8 mouse cellular contexts compared by ENCODE assay signal in the genomic region with DNA sequence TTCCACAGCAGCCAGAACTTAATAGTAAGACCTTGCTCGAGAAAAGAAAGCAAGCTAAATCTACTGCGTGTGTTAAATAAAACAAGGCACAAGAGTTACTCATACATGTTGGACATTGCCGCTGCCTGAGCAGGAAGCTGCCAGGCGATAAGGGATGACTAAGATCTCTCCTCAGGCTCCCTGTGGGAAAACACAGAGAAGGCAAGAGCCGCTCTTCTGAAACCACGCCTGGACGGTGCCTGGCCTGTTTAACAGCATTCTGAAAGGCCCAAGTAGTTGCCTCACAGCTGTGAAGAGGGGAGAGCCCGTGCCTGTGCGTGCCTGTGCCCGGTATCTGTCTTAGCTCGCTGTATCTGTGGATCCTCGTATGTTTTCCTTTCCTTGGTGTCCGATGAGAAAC. TPM values are rescaled to one million over a fixed set of nuclear protein-coding genes. Genes with fewer than 3 reads are reported as not detected.
DNase-seq lines count a peak whose midpoint lies in the region; ATAC-seq lines count a peak whose summit lies in the region.

No protein-coding gene starts in this region.

- no peaks in the 10 kb centered on the region for H3K36me3 ChIP-seq in hindbrain, embryonic 10.5 days
- no peaks in the 10 kb centered on the region for H3K36me3 ChIP-seq in forebrain, embryonic 10.5 days (replicated peaks)

- H3K4me1 ChIP-seq in hindbrain, embryonic 10.5 days (replicated peaks): 0 out of 2 replicates have a peak, but pooled peaks cover 6% of the 10 kb centered on the region
- H3K4me1 ChIP-seq in forebrain, embryonic 10.5 days: peaks cover 10% of the 10 kb centered on the region

- WGBS in hindbrain, embryonic 10.5 days: 81% methylated on average over 13 of the region's 13 CpGs
- 86% methylated on average over 13 of the region's 13 CpGs for WGBS in forebrain, embryonic 10.5 days

- H3K4me3 ChIP-seq in hindbrain, embryonic 10.5 days: no peak overlapping the region
- no peak overlapping the region for H3K4me3 ChIP-seq in forebrain, embryonic 10.5 days

- H3K27me3 ChIP-seq in hindbrain, embryonic 10.5 days (ENCODE audit: insufficient read depth, poor library complexity, severe bottlenecking): no peaks in the 10 kb centered on the region
- H3K27me3 ChIP-seq in forebrain, embryonic 10.5 days (ENCODE audit: poor library complexity, severe bottlenecking): no peaks in the 10 kb centered on the region

- peak; percentile 42 for DNase-seq in ovary, postnatal 36 days (ENCODE audit: low spot score)
- no peak for DNase-seq in ovary, postnatal 10 days (ENCODE audit: low spot score)
- DNase-seq in fat pad, adult 2 months (ENCODE audit: extremely low read depth, low read depth, low spot score): peak; percentile 92
- DNase-seq in liver: peak; percentile 29
- DNase-seq in urinary bladder, adult 2 months (ENCODE audit: low spot score): peak; percentile 60
- no peak for DNase-seq in hindbrain, embryonic 10.5 days (ENCODE audit: low spot score)
- no peak for DNase-seq in forebrain, embryonic 10.5 days (ENCODE audit: extremely low spot score, low spot score)

- no peaks in the 10 kb centered on the region; the same call in 1 of the 2 replicates for H3K9me3 ChIP-seq in hindbrain, embryonic 10.5 days
- H3K9me3 ChIP-seq in forebrain, embryonic 10.5 days: peaks cover 5% of the 10 kb centered on the region; the same call in 1 of the 2 replicates

- ATAC-seq in activated CD4-positive, CD25-positive, alpha-beta regulatory T cell, adult 4 months: no peak

- H3K27ac ChIP-seq in hindbrain, embryonic 10.5 days: no peak overlapping the region
- H3K27ac ChIP-seq in forebrain, embryonic 10.5 days: no peak overlapping the region

RNA-seq across cellular contexts. Expression of a gene that starts 17.2 kb away (rescaled TPM):
- 120 and 149 TPM in 2 replicates for polyA plus RNA-seq in urinary bladder, adult 2 months (2012; rRNA removed)
- 162 and 177 TPM in 2 replicates for polyA plus RNA-seq in hindbrain, embryonic 10.5 days (2016; fragmentation: Nextera tagmentation; extraction: Ambion mirVana)
- 100 to 1,000 TPM; 275 to 348 TPM for polyA plus RNA-seq in activated CD4-positive, CD25-positive, alpha-beta regulatory T cell, adult 4 months (2017; shearing (Covaris generic))
- 172 and 176 TPM in 2 replicates for polyA plus RNA-seq in forebrain, embryonic 10.5 days (2016; fragmentation: Nextera tagmentation; extraction: Ambion mirVana)

Comparison
In these comparisons a context has a peak if more than half of its experiments do, and no peak if none do; other contexts are left out.
1. DNase-seq: peak in ovary, postnatal 36 days (single experiment), fat pad, adult 2 months (single experiment), liver (single experiment) and urinary bladder, adult 2 months (single experiment); none in ovary, postnatal 10 days (single experiment), hindbrain, embryonic 10.5 days (single experiment) and forebrain, embryonic 10.5 days (single experiment).